Mouse (Mus musculus): Measurements from ENCODE around the gene Zfhx3.

Gene Zfhx3

GRCm38 (mm10) chr8:108089632-108090031 lies 147.2 kb downstream of the Zfhx3 start:
- in situ Hi-C loops (cut with MboI), result no loop called here

DNA sequence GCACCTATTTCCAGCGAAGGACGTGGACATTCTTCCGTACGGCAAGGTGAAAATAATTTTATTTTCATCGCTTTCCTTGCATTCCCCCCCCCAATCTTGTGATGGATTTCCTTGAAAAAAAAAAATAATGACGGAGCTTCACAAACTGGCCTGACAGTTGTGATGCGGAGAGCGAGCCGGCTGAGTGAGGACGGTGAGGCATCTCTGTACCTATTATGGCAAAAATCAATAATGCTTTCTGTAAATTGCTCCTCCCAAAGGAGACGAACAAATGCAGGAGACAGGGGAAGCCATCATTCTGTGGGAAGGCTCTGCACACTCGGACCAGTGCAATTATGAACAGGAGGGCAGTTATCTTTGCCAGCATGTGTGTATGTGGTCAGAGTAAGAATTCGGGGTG lies 156.2 kb downstream of the Zfhx3 start:
- in situ Hi-C loops (cut with MboI), result no loop called here

DNA sequence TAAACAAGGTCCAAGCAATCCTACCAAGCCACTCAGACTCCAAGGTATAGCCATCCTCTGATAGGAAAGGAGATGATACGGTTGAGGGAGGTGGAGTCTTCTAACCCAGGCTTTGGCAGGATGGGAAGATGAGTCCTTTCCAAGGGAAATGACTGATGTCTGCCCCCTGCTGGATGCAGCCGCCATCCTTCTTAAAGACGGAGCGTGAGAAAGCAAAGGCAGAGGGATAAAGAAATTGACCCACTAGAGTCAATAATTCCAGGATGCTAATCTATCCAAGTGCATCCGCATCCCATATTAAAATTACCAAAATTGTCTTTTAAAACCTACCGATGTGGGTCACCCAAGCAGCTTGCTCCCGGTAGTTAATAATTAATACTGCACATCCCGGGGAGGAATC lies 158.7 kb downstream of the Zfhx3 start:
- in situ Hi-C loops (cut with MboI), result no loop called here

DNA sequence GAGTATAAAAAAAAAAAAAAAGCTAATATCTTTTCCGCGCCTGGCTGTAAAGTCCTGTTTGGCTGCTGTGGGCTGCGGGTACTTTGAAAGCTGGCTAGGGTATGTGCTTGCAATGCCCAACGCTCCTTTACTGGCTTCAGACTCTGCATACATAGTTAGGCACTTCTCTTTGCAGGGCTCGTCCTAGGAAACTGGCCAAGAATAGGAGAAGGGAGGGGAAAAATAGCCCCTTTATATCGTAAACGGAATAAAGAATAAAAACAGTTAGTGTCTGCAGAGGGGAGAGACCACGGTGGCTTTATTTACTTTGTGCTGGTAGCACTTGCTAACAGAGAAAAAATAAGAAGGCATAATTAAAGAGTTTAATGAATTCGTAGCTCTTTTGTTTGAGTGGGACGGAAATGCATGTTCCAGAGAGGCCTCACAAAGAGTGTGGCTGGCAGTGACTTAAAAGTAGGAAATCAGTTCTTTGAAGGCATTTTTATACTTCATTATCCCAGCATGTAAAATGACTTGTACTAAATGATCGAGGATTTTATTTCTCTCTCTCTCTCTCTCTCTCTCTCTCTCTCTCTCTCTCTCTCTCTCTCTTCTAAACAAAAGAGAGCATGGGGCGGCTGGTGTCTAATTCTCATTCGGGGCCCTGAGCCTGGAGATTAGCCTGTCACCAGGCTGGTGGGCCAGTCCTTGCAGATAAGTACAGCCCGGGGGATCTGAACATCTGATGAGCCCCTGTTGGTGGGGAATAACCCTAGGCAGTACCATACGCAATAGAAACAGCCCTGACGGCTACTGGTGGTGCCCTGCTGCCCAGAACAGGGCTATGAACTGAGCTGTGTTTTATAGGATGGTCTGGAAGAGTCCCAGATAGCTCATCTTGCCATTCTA lies 159.8 kb downstream of the Zfhx3 start:
- in situ Hi-C loops (cut with MboI), result no loop called here

DNA sequence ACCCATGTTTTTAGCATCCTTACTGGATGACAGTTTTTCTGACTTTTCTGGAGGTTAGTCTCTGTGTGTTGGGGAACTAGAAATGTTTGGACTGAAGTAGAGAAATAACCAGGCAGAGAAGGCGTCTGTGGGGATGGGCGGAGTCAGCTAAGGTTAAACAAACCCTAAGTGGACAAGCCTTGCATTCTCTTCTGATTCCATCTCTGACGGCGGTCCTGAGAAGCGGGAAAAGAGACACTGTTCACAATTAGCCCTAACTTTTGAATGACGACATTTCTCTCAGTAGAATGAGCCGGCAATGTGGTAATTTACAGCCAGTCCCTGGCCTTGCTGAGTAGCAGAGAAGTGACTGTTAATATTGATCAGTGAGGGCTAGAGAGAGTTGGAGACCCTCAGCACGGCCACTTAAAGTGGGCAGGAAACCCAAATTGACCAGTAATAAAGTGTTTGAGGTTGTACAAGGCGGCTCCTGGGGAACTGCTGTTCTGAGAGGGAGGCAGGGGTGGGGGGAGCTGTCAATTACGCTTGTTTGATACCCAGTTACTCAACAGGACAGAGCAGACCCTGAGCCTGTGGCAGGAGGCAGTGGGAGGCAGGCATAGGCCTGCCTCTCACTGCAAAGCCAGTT lies 162.1 kb downstream of the Zfhx3 start:
- in situ Hi-C loops (cut with MboI), result no loop called here

- in situ Hi-C loops (cut with MboI), result no loop called here
These were observed 182.6 kb downstream of the Zfhx3 start for GRCm38 (mm10) chr8:108125053-108125452.

- in situ Hi-C loops (cut with MboI), result no loop called here
These were observed 183.0 kb downstream of the Zfhx3 start for GRCm38 (mm10) chr8:108125491-108125890.

GRCm38 (mm10) chr8:108146536-108146935 lies 204.1 kb downstream of the Zfhx3 start:
- in situ Hi-C loops (cut with MboI), result no loop called here

- in situ Hi-C loops (cut with MboI), result no loop called here
These were observed 206.3 kb downstream of the Zfhx3 start for GRCm38 (mm10) chr8:108148599-108149249.

- in situ Hi-C loops (cut with MboI), result no loop called here
These were observed 228.4 kb downstream of the Zfhx3 start for GRCm38 (mm10) chr8:108170804-108171203.

GRCm38 (mm10) chr8:108183296-108183695 lies 240.9 kb downstream of the Zfhx3 start:
- in situ Hi-C loops (cut with MboI), result no loop called here

DNA sequence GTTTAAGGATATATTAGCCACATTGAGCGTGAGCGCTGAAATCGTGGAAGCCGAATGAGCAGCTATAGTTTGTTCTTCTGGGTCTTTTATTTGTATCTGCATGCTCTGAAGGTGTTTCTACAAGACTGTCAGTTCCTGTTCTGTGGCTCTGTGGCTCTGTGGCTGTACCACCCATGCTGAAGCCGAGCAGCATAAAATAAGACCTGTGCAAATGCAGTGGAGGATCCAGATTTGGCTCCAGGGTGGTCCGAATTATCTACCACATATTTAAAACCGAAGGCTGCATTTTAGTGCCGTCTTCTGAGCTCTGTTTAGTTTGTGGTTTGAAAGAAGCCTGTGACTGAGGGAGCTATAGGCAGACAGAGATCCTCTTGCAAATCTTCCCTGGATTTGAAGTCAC lies 241.5 kb downstream of the Zfhx3 start:
- in situ Hi-C loops (cut with MboI), result no loop called here

DNA sequence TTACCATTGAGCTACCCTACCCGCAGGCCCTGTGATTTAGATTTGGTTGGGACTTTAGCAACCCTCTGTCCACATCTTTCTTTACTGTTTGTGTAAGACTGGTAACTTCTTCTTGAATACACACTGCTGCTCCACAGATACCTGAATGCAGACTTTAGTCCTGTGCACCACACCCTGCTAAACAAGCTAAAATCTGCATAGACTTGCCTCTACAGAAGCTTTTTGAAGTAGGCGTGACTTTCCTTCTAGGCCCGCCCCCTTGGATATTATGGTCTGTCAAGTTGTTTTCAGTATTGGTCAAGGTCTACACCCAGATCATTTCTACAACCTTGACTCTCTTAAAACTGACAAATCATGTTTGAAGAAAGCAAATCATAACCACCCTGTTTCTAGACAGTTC lies 243.8 kb downstream of the Zfhx3 start:
- in situ Hi-C loops (cut with MboI), result no loop called here

GRCm38 (mm10) chr8:108188044-108188443 lies 245.6 kb downstream of the Zfhx3 start:
- in situ Hi-C loops (cut with MboI), result no loop called here

GRCm38 (mm10) chr8:108194571-108194970 lies 252.1 kb downstream of the Zfhx3 start:
- in situ Hi-C loops (cut with MboI), result no loop called here

GRCm38 (mm10) chr8:108215026-108215425 lies 272.6 kb downstream of the Zfhx3 start:
- in situ Hi-C loops (cut with MboI), result no loop called here

DNA sequence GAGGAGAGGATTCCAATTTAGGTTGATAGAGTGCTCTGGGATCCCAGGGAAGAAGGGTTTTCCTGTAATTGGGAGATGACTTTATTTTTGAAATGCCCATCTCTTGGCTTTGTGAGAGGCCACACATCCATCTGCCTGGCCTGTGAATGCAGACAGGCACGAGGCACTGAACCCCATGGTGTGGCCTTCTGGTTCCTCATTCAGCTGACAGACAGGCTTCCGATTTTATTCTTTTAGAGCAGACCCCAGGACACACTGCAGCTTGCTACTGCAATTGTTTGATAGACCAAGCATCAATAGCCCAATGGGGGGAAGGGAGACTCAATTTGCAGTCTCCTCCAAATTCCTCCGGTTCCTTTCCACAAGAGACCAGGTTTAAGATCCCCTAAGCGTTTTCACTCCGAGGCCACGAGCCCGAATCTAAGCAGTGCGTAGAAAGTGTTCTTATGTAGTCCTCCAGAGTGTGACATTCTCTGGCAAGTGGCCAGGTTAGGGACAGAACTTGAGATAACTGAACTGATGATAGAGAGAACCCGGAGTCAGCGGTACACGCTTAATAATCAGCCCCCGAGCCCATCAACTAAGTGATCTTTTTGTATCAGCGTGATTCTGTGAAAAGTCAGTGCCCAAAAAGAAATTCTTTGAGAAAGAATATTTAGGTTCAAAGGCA lies 275.9 kb downstream of the Zfhx3 start:
- in situ Hi-C loops (cut with MboI), result no loop called here

- in situ Hi-C loops (cut with MboI), result no loop called here
These were observed 278.1 kb downstream of the Zfhx3 start for GRCm38 (mm10) chr8:108220511-108220910.

GRCm38 (mm10) chr8:108222091-108222490 lies 279.6 kb downstream of the Zfhx3 start:
- in situ Hi-C loops (cut with MboI), result no loop called here

DNA sequence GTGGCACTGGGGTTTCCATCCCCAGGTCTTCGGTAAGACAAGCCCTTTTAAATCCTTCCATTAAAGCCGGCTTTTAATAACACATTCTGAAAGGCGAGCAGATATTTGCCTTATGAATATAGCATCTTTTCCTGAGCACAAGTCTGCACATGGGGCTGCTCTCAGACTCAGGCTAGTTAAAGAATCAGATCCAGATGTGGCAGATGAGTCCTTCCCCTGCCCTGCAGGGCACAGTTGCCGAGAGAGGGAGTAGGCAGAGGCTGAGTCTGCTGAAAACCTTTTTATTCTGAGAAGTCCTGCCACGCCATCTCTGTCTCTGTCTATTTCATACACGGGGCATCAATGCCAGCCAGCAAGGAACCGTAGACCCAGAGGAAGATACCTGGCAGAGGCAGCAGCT lies 289.9 kb downstream of the Zfhx3 start:
- in situ Hi-C loops (cut with MboI), result no loop called here

GRCm38 (mm10) chr8:108234481-108234880 lies 292.0 kb downstream of the Zfhx3 start:
- in situ Hi-C loops (cut with MboI), result no loop called here

DNA sequence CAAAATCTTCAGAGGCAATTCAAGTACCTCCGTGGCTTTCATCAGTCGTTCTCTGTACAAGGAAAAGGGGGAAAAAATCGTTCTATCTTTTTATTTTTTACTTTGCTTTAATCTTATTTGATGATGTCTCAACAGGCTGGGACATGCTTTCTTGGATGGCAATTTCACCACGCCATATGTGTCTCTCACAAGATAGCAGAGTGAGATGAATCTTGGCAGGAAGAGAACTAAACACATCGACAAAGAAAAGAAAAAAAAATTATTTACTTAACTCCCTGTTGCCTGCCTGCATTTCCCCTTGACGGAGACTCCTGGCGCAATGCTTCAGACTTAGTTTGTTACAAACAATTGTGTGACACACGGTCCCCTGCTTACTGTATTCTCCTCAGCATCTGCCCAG lies 294.3 kb downstream of the Zfhx3 start:
- in situ Hi-C loops (cut with MboI), result no loop called here
